Mouse (Mus musculus) embryo, embryonic 11.5 days (tissue): ENCODE data around the gene Rspo3.

Experiments
- DNase-seq: peaks from one replicate; pipeline ENCODE4 v3.0.0-alpha.2; 2012; ENCODE audit warnings: low read depth, low spot score

The Rspo3 gene

GRCm38 (mm10) chr10:29535546-29536260, at the start of gene Rspo3:
TSS of gene Rspo3 (minus strand) at chr10:29535867.
- peak; percentile 23 for DNase-seq

- no peak for DNase-seq
These were observed 46.3 kb upstream of the Rspo3 start for GRCm38 (mm10) chr10:29581940-29582339.

- DNase-seq: no peak
These were observed 45.8 kb upstream of the Rspo3 start for GRCm38 (mm10) chr10:29581476-29581875.

GRCm38 (mm10) chr10:29555983-29556382, 20.3 kb upstream of the Rspo3 start:
- DNase-seq: no peak

GRCm38 (mm10) chr10:29554365-29554764, 18.7 kb upstream of the Rspo3 start:
- DNase-seq: no peak

- no peak for DNase-seq
These were observed 7.3 kb upstream of the Rspo3 start for GRCm38 (mm10) chr10:29542982-29543381.

- DNase-seq: no peak
These were observed 3.8 kb upstream of the Rspo3 start for GRCm38 (mm10) chr10:29539516-29539915.

GRCm38 (mm10) chr10:29538791-29539190, 3.1 kb upstream of the Rspo3 start:
- no peak for DNase-seq

- no peak for DNase-seq
These were observed 838 bp downstream of the Rspo3 start for GRCm38 (mm10) chr10:29534830-29535227.

- DNase-seq: peak; percentile 17
These were observed 1.5 kb downstream of the Rspo3 start for GRCm38 (mm10) chr10:29533846-29534829.

GRCm38 (mm10) chr10:29532821-29533715, 2.6 kb downstream of the Rspo3 start:
- DNase-seq: peak; percentile 81

- no peak for DNase-seq
These were observed 22.1 kb downstream of the Rspo3 start for GRCm38 (mm10) chr10:29513563-29513962.

- DNase-seq: no peak
These were observed 27.5 kb downstream of the Rspo3 start for GRCm38 (mm10) chr10:29508167-29508566.

GRCm38 (mm10) chr10:29497205-29497822, 38.4 kb downstream of the Rspo3 start:
- DNase-seq: no peak

- DNase-seq: no peak
These were observed 41.7 kb downstream of the Rspo3 start for GRCm38 (mm10) chr10:29493996-29494395.

GRCm38 (mm10) chr10:29480945-29481344, 54.7 kb downstream of the Rspo3 start:
- DNase-seq: no peak

GRCm38 (mm10) chr10:29479401-29479800, 56.3 kb downstream of the Rspo3 start:
- no peak for DNase-seq

GRCm38 (mm10) chr10:29470454-29470853, 65.2 kb downstream of the Rspo3 start:
- no peak for DNase-seq

GRCm38 (mm10) chr10:29460100-29460499, 75.6 kb downstream of the Rspo3 start:
- DNase-seq: no peak

- no peak for DNase-seq
These were observed 76.0 kb downstream of the Rspo3 start for GRCm38 (mm10) chr10:29459632-29460031.

- no peak for DNase-seq
These were observed 90.6 kb downstream of the Rspo3 start for GRCm38 (mm10) chr10:29445076-29445475.
